Mouse (Mus musculus): ENCODE results near the gene Atraid.
"Not testable (repeated sequence)": the region's sequence is repeated elsewhere in the genome, so short reads cannot be mapped to it uniquely, and the experiment has no call there.

Gene Atraid

DNA sequence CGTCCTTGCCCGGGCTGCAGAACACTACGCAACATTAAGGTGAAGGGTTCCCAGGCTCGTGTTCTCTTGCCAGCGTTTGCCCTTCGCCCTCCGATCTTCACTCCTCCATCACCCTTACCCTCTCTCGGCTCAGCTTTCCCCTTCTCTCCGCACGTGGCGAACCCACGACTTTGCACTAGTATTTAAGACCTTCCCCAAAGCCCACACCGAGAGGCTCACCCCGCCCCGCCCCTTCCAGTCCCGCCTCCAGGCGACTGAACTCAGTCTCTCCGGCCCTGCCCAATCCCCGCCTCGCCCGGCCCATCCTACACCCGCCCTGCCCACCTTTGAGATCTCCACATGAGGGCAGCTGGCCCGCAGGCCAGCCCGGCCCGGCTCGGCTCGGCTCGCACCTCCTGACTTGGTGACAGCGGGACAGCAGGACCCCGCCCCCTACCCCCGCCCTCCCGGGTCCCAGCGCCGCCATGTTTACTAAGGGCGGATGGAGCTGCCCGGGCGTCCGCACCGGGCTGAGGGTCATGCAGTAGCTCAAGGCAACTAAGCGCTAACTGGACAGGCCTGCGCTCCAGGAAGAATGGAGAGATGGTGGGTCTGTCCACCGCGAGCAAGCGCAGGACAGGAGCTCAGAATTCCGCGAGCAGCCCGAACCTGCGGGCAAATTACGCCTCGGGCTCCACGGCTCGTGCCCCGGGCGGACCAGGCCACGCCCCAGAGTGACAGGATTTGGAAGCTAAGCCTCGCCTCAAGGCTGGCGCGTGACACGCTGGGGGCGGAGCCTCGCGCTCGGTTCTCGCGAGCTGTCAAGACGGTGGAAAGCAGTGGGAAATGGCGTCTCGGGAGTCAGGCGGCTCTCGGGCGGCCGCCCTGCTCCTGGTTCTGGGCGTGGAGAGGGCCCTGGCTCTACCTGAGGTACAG lies at the start of gene Atraid:
Gene Atraid (plus strand): TSS at position 465 of the 915 bp plus-strand sequence.
- DNase-seq (ENCODE audit: low read depth, low spot score), result peak; percentile 96

GRCm38 (mm10) chr5:30999324-30999723 lies 48.8 kb upstream of the Atraid start:
- DNase-seq (ENCODE audit: low read depth, low spot score), result no peak

GRCm38 (mm10) chr5:31000122-31000521 lies 48.0 kb upstream of the Atraid start:
- DNase-seq (ENCODE audit: low read depth, low spot score), result no peak

- DNase-seq (ENCODE audit: low read depth, low spot score), result no peak
Measured at GRCm38 (mm10) chr5:31000993-31001392, 47.1 kb upstream of the Atraid start.

DNA sequence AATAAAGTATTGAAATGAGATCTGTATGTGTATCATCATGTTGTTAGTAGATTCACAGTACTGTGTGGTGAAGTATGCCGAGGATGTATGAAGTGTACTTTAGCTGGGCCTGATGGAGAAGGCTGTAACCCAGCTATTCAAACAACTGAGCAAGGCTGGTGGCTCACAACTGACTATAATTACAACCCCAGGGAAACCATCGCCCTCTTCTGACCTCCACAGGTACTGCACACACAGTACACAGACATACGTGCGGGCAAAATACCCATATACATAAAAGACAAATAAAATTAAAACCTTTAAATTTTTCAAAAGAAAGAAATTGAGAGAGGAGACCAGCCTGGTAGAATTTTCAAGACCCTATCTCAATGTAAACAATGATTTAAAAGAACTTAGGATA lies 46.6 kb upstream of the Atraid start:
- no peak for DNase-seq (ENCODE audit: low read depth, low spot score)

GRCm38 (mm10) chr5:31004184-31004583 lies 43.9 kb upstream of the Atraid start:
- DNase-seq (ENCODE audit: low read depth, low spot score), result peak; percentile 74

DNA sequence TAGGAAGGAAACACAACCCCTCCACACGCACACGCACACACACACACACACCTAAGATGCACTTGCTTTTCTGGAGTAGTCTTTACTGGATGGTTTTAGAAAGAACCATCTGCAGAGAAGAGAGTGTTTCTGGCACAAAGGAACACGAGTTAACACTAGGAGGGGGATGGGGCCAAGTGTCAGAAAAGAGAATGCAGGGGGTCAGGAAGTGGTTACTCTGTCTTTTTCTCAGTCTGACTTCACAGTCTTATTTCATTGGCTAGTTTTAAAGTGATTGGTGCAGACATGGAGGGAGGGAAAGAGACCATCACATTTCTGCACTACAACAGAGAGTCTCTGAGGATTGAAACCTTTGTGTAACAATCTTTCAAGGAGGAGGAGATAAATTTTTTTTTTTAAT lies 35.4 kb upstream of the Atraid start:
- DNase-seq (ENCODE audit: low read depth, low spot score), result no peak

DNA sequence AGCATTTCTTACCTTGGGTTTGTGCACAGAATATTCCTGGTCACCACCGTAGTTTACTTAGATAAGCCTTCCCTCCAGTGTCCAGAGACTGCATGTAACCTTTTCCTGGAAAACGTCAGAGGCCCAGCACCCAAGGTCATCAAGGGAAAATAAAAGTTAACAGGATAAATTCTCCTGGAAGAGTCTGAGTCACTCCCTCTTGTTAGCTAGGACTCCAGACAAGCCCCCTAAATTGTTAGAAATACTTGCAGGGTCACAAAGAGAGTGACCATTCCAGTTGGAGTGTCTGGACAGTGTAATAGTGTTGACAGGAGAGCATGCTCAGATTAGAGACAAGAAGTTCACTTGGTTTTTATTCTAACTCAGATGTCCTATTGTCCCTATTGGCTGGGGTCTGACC lies 32.2 kb upstream of the Atraid start:
- DNase-seq (ENCODE audit: low read depth, low spot score), result no peak

DNA sequence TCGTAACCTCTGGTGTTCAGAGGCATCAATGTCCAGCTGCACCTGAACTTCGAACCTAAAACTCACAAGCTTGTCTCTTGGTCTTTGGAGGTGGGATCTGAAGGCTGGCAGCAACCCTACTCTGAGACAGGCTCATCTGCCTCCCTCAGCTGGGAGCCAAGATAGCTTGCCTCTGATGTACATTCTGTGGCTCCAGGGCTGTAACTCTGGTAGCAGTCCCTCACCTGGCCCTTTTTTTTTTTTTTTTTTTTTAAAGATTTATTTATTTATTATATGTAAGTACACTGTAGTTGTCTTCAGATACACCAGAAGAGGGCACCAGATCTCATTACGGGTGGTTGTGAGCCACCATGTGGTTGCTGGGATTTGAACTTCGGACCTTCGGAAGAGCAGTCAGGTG lies 26.3 kb upstream of the Atraid start:
- DNase-seq (ENCODE audit: low read depth, low spot score), result not testable (repeated sequence)

DNA sequence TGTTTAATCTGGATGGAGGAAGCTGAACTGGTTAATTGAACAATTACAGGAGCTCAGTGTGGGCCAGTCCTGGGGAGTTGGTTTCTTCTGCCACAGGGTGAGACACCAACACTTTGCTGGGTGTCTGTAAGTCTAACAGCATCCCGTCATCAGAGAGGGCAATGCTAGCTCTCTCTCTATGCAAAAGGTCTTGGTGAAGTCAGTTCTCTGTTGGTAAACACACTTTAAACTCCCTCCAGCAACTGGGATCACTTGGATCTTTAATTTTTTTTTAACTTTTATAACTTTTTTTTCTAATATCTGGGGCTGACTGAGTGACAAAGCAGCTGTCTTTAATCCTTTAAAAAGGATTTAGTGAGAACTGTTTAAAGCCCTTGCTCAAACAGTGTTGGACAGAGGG lies 25.4 kb upstream of the Atraid start:
- no peak for DNase-seq (ENCODE audit: low read depth, low spot score)

DNA sequence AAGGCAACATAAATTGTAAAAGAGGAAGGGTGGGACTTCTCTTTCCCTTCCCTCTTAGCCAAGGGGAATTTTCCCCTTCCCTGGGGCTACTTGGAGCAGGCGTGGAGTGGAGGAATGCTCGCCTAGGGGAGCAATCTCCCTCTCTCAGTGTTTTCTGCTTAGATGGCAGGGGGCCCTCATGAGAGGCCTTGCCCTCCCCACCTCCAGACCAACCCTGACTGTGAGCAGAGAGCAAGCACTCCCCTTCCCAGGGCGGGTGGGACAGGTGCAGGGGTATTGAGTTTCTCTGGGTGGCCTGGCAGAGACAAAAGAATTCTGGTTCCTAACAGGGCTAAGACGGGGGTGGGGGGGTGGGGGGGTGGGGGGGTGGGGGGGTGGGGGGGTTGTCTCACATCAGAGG lies 24.9 kb upstream of the Atraid start:
- no peak for DNase-seq (ENCODE audit: low read depth, low spot score)

- DNase-seq (ENCODE audit: low read depth, low spot score), result no peak
Measured at GRCm38 (mm10) chr5:31024641-31025040, 23.5 kb upstream of the Atraid start.

GRCm38 (mm10) chr5:31030926-31031325 lies 17.2 kb upstream of the Atraid start:
- no peak for DNase-seq (ENCODE audit: low read depth, low spot score)

DNA sequence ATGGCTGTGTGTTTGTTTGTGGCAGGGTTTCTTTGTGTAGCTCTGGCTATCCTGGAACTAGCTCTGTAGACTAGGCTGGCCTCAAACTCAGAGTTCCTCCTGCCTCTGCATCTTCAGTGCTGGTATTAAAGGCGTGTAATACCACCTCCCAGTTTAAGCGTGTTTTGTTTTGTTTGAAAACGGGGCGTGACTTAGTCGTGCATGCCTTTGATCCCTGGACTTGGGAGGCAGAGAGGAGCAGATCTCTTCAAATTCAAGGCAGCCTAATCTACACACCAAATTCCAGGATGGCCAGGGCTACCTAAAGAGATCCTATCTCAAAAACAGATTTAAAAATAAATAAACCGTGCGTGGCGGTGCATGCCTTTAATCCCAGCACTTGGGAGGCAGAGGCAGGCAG lies 16.6 kb upstream of the Atraid start:
- DNase-seq (ENCODE audit: low read depth, low spot score), result no peak

GRCm38 (mm10) chr5:31034669-31035068 lies 13.4 kb upstream of the Atraid start:
- DNase-seq (ENCODE audit: low read depth, low spot score), result no peak

- not testable (repeated sequence) for DNase-seq (ENCODE audit: low read depth, low spot score)
Measured at GRCm38 (mm10) chr5:31036556-31036955, 11.6 kb upstream of the Atraid start.

GRCm38 (mm10) chr5:31038171-31038845 lies 9.8 kb upstream of the Atraid start:
- no peak for DNase-seq (ENCODE audit: low read depth, low spot score)

DNA sequence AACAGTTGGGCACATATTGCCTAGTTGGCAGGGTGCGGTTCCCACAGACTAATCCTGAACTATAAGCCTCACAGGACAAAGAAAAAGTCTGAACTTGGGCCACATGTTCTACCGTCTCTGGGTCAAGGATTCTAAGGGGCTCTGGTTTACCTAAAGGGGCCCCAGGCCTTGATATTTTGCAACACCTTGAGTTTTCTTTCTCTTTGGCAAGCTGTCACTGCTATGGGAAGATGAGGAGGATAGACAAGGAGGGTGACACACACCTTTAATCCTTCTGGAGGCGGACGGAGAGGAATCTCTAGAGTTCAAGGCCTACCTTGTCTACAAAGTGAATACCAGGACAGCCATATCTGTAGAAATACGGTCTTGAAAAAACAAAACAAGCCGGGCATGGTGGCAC lies 1.7 kb upstream of the Atraid start:
- no peak for DNase-seq (ENCODE audit: low read depth, low spot score)

DNA sequence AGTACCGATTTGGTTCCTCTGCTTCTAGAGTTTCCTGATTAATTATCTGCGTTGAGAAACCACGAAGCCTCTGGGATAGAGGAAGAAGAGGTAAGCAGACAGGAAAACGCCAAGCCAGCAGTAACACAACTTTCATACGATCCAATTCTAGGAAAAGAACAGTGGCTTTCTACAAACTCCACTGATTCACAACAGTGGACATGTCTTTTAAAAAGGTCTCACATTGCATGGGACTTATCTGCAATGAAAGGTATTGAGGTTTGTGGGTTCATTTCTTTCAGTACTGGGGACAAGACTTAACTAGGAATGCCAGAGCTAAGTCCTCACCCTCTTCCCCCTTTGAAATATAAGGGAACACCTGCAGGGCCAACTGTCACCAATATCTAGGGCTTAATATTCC lies 1.0 kb upstream of the Atraid start:
- no peak for DNase-seq (ENCODE audit: low read depth, low spot score)

GRCm38 (mm10) chr5:31048763-31049641 lies 890 bp downstream of the Atraid start, which contains the start of gene Slc5a6:
Gene Slc5a6 (minus strand): TSS chr5:31048924.
- no peak for DNase-seq (ENCODE audit: low read depth, low spot score)

DNA sequence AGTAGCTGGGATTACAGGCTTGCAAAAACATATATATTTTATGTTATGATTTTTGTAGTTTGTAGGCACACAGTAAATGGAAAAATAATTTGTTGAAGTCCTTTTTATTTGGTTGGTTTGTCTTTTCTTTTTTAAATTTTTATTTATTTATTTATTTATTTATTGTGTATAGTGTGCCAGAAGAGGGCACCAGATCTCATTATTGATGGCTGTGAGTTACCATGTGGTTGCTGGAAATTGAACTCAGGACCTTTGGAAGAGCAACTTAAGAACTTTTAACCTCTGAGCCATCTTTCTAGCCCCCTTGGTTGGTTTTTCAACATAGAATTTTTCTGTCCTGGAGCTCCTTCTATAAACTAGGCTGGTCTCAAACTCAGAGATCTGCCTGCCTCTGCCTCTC lies 2.3 kb downstream of the Atraid start:
- no peak for DNase-seq (ENCODE audit: low read depth, low spot score)

DNA sequence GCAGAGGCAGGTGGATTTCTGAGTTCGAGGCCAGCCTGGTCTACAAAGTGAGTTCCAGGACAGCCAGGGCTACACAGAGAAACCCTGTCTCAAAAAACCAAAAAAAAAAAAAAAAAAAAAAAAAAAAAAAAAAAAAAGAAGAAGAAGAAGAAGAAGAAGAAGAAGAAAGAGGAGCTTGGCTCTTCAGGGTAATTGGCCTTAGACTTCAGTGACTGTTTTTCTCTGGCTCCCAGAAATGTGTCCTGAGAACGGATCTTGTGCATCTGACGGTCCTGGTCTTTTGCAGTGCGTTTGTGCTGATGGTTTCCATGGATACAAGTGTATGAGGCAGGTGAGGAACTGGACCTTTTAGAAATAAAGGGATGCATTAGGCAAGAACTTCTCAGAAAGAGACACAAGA lies 5.6 kb downstream of the Atraid start:
- DNase-seq (ENCODE audit: low read depth, low spot score), result not testable (repeated sequence)
